Mouse (Mus musculus) MEL-GATA-1-ER (cell line): ENCODE data around the gene Chd3.
"Not testable (repeated sequence)": the region's sequence is repeated elsewhere in the genome, so short reads cannot be mapped to it uniquely, and the experiment has no call there.

Experiments used
- DNase-seq: peaks from one replicate; pipeline ENCODE4 v3.0.0-alpha.2; 2012; ENCODE audit warnings: low read depth; ENCODE audit errors: extremely low read depth

The Chd3 gene

GRCm38 (mm10) chr11:69406867-69407723, 37.9 kb upstream of the Chd3 start:
- no peak for DNase-seq

GRCm38 (mm10) chr11:69406282-69406681, 37.1 kb upstream of the Chd3 start:
- DNase-seq, result no peak

- DNase-seq, result no peak
Observed at GRCm38 (mm10) chr11:69405397-69406200, 36.4 kb upstream of the Chd3 start.

GRCm38 (mm10) chr11:69404595-69405396, 35.6 kb upstream of the Chd3 start:
- no peak for DNase-seq

GRCm38 (mm10) chr11:69403691-69404594, 34.7 kb upstream of the Chd3 start:
- DNase-seq, result no peak

- no peak for DNase-seq
Observed at GRCm38 (mm10) chr11:69401987-69402386, 32.8 kb upstream of the Chd3 start.

- DNase-seq, result no peak
Observed at GRCm38 (mm10) chr11:69401210-69401637, 32.0 kb upstream of the Chd3 start.

GRCm38 (mm10) chr11:69400083-69400850, 31.1 kb upstream of the Chd3 start:
- DNase-seq, result no peak

GRCm38 (mm10) chr11:69399201-69400082, 30.2 kb upstream of the Chd3 start:
- no peak for DNase-seq

GRCm38 (mm10) chr11:69398486-69399200, 29.4 kb upstream of the Chd3 start:
- no peak for DNase-seq

GRCm38 (mm10) chr11:69398059-69398458, 28.9 kb upstream of the Chd3 start, which contains the start of gene Tmem88:
Gene Tmem88, minus strand, starts transcription at chr11:69398234.
- DNase-seq, result no peak

GRCm38 (mm10) chr11:69397581-69398057, 28.4 kb upstream of the Chd3 start:
- DNase-seq, result no peak

- DNase-seq, result no peak
Observed at GRCm38 (mm10) chr11:69396772-69397171, 27.6 kb upstream of the Chd3 start.

GRCm38 (mm10) chr11:69395634-69396373, 26.6 kb upstream of the Chd3 start:
- peak; percentile 98 for DNase-seq

- DNase-seq, result not testable (repeated sequence)
Observed at GRCm38 (mm10) chr11:69395235-69395633, 26.0 kb upstream of the Chd3 start, which contains the start of the genes Naa38 and Cyb5d1. Gene Naa38, plus strand, starts transcription at chr11:69395487. Gene Cyb5d1, minus strand, starts transcription at chr11:69395631.

GRCm38 (mm10) chr11:69394591-69395167, 25.5 kb upstream of the Chd3 start:
- not testable (repeated sequence) for DNase-seq
